Mouse (Mus musculus) cerebellum, postnatal 4 days (tissue): ENCODE measurements at regions not wholly inside any gene's neighbourhood (a gene's known extent, or its start where the extent isn't known, plus 50 kb on each side); places are given as distances from the start of the nearest gene placed in this dataset.

Experiments used
- DNase-seq, 2 experiments: peaks; one replicate each; pipeline ENCODE4 v3.0.0; 2022; ENCODE audit warnings: low spot score in 2 of 2, mixed read lengths in 1 of 2

- DNase-seq: peak in 1 of 2 experiments; percentile 30
Observed at GRCm38 (mm10) chr17:62415152-62415551, 466.0 kb downstream of the Efna5 start.

DNA sequence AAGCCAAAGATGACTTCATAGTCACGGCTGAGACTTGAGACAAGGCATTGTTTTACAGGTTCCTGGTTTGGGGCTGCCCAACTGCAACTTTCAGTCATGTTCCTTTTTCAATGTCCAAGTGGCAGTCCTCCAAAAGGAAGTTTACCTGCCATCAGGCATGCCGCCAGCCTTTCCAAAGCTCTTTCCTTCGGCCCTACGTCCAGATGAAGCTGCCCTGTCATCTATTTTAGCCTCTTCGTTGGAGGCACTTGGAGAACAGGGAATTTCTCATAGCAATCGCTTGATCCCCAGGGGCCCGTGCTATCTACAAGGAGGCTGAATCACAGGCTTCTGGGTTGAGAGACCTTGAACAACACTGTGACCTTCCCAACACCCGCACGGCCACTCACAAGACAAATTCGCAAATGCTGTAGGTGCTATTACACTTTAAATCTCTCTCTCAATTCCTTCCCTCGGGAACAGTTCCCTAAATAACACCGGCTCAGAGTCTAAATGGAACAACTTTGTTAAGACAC is 468.4 kb downstream of the Efna5 start:
- DNase-seq: no peak

DNA sequence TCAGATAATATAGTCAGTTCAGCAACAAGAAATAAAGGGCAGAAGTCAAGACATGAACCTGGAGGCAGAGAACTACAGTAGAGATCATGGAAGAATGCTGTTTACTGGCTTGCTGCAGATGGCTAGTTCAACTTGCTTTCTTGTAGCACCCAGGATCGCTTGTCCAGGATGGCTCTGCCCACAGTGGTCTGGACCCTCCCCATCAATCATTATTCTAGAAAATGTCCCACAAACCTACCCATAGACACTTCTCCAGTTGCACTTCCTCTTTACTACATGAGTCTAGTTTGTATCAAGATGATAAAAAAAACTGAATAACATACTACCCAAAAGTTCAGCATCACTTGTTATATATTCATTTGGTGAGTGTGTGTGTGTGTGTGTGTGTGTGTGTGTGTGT is 477.4 kb downstream of the Efna5 start:
- DNase-seq: no peak

GRCm38 (mm10) chr17:62393355-62394006 is 487.6 kb downstream of the Efna5 start:
- DNase-seq: no peak

GRCm38 (mm10) chr17:62384053-62384452 is 497.1 kb downstream of the Efna5 start:
- DNase-seq: no peak

GRCm38 (mm10) chr17:62378868-62379417 is 502.2 kb downstream of the Efna5 start:
- no peak for DNase-seq

- no peak for DNase-seq
Observed at GRCm38 (mm10) chr17:62369100-62369499, 512.0 kb downstream of the Efna5 start.

DNA sequence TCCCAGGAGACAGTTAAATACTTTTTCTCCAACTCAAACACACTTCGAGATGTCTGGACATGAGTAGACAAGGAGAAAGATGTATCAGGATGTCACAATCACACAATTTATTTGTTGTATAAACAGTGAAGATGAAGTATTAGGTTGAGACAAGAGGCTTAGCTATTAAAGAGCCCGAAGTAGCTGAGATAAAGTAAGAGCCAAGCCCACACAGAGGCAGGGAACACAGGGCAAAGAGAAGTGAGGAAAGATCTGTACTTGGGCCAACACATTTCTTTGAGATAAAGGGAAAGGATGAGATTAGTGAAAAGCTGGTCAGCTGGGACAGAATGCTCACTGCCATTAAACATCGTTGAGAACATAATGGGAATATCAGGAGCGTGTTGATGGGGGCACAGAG is 513.2 kb downstream of the Efna5 start:
- DNase-seq: no peak

GRCm38 (mm10) chr17:62358323-62358722 is 522.8 kb downstream of the Efna5 start:
- no peak for DNase-seq

- no peak for DNase-seq
Observed at GRCm38 (mm10) chr17:62337890-62338557, 543.1 kb downstream of the Efna5 start.

DNA sequence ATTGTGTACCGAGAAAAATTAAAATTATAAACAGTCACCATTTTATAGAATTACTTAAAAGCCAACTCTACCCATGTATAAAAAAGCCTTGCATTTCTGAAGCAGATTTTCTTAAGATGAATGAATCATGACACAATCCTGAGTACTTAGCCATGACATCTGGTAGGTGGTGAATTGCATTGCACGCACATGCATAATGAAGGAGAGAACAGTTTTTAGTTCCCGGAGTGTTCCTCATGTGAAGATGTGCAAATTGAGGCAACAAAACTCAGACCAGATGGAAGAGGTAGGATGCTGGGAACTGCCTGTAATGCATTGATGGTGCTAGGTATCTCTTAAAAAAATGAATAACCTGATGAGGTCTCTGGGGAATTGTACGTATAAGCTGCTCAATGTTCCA is 550.9 kb downstream of the Efna5 start:
- DNase-seq: no peak

DNA sequence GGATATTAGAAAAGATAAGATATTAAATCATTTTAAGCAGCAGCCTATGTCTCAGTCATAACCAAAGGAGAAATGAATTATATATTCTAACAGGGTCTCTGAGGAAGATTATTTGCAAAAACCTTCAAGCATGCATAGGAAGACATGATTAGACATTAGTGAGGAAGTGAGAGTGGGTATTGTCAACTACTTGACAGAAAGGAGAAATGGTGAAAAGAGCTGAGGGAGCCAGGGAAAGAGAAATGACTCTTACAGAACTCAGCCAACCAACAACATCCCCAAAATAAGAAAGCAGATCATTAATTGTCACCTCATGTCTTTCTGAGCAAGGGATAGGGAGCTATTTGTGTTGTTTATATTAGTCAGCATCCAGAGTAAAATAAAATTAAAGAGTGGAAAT is 554.3 kb downstream of the Efna5 start:
- DNase-seq: no peak

- DNase-seq: no peak
Observed at GRCm38 (mm10) chr17:62319033-62319432, 562.1 kb downstream of the Efna5 start.

- DNase-seq: no peak
Observed at GRCm38 (mm10) chr17:62310059-62310458, 571.1 kb downstream of the Efna5 start.

GRCm38 (mm10) chr17:62307111-62307510 is 574.0 kb downstream of the Efna5 start:
- DNase-seq: no peak

DNA sequence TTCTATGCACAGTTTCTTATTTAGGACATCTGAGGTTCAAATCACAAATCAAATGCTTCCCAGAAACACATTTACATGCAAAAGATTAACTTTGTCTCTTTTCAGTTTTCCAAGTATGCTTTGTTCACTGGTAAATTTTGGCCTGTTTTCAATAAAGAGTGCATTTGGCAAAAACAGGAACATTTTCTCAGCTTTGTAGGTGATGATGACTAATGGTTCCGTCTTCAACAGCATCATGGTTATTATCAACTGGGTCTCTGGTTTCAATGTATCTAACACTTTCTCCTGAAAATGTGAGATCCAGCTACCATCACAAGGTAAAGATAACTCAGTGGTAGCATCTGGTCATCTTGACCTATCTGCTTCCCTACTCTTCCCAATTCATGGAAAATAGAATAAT is 574.6 kb downstream of the Efna5 start:
- DNase-seq: no peak

- DNase-seq: no peak
Observed at GRCm38 (mm10) chr17:62305140-62305539, 576.0 kb downstream of the Efna5 start.

DNA sequence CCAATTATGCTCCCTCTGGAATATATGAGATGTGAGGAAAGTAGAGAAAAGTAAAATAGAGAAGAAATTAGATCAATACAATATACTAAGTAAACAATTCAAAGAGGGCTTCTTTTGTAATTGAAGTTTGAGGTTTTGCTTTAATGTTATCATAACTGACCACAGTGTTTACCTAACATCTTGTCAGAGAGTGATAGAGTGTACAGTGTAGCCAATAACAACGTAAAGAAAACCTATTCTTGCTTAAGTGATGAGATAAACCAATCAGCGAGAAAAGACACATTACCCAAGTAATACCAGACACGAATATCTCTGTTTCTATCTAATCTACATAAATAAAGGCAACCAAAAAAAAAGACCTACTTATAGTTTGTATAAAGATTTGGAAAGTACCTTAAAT is 577.0 kb downstream of the Efna5 start:
- DNase-seq: no peak

DNA sequence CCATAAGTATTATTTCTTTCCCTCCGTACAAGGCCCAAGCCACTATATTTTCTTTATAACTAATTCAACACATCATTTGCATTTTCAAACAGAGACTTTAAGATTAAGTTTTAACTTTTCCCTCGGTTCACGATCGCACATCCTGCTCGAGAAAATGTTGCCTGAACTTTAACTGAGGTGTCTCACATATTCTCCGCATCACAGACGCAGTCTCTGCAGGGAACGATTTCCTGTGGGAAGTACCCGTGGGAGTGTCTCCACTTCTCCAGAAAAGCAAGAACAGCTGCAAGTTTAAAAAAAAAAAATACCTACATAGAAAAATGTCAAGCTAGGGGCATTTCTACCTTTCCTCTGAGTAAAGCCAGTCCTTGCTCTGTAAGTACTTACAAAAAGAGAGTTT is 581.2 kb downstream of the Efna5 start:
- DNase-seq: no peak

GRCm38 (mm10) chr17:62297393-62298060 is 583.6 kb downstream of the Efna5 start:
- DNase-seq: no peak

GRCm38 (mm10) chr17:62295412-62295811 is 585.7 kb downstream of the Efna5 start:
- no peak for DNase-seq

DNA sequence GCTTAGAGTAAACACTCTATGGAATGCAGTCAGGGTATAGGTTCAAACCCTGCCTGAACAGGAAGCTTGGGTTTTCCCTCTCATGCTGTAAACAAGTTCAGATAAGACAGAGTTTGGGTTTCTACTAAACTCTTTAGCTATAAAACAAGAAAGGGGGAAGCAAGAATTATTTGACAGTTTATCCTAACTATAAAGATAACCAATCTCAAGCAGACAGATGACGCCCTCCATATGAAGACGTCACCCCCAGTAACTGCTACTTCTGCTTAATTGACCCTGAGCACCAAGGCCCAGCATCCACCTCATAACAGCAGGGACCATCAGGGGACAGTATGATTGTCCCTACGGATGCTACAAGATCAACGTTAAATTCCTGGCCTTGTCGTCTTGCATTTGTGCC is 588.4 kb downstream of the Efna5 start:
- DNase-seq: no peak

DNA sequence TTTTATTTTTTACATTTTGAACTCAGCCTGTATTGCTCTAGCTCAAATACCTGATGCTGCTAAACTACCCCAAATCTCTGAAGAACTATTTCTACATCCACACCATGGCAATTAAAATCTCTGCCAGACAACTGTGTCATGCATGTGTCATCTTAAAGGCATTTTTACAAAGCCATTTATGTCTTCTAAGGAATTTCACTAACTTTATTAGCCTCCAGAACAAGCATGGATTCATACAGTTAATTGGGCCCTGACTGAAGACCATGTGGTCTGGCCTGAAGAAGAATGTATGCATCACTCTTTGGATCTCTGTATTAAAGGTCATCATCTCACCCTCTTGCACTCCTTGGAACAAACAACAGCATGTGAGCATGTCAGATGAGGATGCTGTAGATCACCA is 593.5 kb downstream of the Efna5 start:
- DNase-seq: no peak
